Mouse (Mus musculus): ENCODE data around the gene Mipep. TPM values are rescaled to one million over a fixed set of nuclear protein-coding genes. Genes with fewer than 3 reads are reported as not detected.

The Mipep gene
- total RNA-seq, 2 experiments from 2014 or later: 24.5 to 26.4 TPM

DNA sequence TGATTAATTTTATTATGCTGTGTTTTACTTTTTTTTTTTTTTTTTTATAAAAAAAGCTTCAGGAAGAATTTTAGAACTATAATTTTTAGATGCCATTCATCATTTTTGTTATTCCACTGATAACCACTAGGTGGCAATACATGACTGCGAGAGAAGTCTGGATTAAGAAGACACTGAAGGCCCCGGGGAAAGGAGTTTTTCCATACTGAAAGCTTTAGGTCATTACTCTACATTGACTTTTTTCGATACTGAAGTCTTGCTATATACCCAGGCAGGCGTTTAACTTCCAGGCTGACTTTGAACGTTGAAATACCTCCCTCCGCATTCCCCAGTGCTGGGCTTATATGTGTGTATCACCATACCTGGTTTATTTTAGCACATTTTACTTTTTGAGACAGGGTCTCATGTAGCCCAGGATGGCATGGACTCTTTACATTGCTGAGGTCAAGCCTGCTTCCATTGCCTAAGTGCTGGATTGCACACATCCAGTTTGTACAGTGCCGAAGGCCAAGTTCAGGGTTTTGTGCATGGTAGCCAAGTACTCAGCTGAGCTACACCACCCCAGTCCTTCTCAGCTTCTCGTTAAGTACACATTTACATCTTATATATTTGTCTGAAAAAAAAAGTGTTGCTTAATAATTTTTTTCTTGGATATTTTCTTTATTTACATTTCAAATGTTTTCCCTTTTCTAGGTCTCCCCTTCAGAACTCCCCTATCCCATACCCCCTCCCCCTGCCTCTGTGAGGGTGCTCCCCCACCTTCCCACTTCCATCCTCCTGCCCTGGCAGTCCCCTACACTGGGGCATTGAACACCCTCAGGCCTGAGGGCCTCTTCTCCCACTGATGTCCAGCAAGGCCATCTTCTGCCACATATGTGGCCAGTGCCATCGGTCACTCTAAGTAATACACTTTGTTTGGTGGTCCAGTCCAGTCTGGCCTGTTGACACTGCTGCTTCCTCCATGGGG is 15.7 kb downstream of the Mipep start:
- DNase-seq: no peak

DNA sequence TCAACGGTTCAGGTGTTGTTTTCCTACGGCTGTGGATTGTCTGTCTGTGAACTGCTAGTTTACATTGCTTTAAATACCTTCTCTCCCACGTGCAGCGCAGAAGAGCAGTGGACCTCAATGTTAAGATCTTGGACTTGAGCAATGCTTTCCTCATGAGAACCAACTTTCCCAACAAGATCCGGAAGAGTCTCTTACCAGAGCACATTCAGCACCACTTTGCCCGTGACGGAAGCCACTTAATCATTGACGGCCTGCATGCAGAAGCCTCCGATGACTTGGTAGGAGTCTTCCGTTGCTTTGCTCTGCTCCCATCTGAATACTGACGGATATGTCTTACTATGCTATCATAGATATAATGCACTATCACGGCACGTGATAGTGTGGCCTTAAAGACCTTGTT is 17.7 kb downstream of the Mipep start:
- DNase-seq: no peak

DNA sequence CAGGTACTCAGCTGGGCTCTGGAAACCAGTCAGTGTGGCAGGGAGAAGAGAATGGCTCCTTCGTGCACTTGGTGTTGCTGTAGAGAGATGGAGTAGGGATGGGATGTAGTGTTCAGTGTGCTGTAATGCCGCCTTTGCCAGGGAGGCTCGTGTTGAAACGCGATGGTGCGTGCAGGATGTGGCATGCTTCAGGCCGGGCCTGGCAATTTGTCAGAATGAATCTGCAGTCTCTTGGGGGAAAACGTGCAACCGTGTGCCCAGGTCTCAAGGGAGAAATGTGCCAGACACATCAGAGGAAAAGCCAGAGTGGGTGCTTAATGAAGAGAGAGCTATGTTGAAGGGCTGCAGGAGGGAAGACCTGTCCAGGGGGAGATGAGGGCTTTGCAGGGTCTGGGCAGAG is 20.6 kb downstream of the Mipep start:
- no peak for DNase-seq

DNA sequence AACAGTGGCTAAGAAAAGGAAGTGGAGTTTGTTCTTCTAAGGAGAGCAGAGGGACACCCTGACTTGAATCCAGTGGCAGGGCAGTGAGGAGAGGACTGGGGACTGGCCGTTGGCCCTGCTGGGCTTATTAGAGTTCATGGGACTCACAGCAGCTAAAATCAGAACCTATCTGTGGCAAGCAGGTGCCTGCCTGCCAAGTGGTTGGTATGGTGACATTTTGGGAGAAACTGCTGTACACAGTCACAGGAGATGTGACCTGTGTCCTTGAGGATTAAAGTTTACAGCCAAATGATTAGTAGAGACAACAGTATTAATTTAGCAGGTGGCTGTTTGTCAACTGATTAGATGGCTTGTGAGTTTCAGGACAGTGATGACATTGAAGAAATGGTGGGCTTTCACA is 21.5 kb downstream of the Mipep start:
- DNase-seq: no peak

DNA sequence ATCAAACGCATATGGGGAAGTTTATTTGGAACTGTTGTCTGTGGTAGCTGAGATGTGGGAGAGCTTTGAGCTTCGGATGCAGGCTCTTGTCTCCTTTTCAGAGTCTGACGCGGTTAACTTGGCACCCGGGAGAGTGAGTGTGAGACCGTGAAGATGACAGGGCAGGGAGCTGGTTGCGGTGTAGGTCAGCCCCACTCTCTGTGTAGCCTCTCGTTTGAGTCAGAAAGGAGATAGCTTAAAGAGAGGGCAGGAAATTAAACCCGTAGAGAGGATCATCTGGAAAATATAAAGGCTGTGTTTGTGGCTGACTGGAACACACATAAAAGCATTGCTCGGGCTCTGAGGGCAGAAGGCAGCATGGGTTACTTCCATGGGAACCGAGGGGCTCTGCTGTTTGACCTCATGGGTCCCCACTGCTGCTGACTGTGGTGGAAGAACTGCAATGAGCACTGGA is 22.5 kb downstream of the Mipep start:
- no peak for DNase-seq

DNA sequence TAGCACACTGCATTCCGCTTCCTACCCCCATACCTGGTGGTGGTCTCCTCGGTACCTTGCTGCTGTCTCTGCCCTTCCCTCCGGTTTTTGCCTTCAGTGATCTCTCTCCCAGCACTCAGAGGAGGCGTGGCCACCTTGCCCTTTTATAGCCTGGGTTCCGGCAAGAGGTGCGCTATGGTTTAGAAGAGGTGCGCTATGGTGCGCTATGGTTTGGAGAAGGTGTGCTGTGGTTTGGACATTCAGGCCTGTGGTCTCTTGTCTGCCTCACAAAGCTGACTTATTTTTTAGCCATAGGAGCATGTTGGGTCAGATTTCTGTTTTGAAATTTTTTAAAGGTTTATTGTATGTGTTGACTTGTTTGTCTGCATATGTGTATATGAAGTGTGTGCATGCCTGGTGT is 25.5 kb downstream of the Mipep start:
- DNase-seq: no peak

DNA sequence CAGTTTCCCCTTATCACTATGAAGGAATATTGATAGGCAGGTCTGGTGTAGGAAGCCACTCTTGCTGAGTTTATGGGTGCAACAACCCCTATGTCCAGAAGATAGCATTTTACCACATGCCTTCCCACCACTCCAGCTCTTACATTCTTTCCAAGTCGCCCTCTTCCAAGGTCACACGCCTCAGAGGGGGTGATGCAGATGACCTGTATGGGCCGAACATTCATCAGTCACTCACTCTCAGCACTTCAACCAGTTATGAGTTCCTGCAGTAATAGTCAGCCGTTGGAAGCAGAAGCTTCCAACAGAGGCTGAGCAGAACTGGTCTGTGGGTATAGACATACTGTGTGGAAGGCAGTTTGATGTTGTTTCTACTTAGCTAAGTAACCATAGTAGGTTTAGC is 27.2 kb downstream of the Mipep start:
- DNase-seq: no peak

DNA sequence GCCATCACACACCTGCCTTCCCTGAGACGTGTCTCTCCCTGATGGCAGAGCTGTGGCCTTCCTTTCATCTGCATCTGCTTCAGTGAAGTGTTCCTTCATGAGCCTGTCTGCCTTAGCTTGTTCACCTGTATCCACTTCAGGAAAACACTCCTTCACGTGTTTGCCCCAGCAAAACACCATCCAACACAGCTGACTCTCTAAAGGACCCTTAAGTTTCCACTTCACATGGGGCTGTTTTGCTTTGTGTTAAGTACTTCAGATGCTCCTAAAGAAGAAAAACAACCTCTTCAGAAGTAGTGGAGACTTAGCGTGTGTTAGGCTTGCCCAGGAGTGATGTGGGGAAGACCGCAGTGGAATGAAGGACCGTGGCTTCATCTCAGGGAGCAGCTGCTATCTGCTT is 30.7 kb downstream of the Mipep start:
- DNase-seq: no peak

DNA sequence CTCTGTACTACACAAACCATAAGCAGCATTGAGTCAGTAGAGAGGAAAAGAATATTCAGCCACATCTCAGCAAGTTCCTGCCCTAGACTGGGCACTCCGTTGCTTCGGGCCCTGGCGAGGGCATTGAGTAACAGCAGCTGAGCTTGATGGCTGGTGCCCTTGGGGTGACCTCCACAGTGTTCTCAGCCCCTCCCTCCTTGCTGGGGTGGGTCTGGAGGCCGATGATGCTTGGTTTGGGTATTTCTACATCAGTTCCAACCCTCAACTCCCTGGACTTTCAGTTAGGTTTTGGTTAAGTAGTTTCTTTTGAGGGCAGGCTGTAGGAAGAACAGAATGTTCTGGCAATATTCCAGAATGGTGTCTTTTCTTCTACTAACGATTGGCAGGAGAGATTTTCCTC is 33.7 kb downstream of the Mipep start:
- no peak for DNase-seq

DNA sequence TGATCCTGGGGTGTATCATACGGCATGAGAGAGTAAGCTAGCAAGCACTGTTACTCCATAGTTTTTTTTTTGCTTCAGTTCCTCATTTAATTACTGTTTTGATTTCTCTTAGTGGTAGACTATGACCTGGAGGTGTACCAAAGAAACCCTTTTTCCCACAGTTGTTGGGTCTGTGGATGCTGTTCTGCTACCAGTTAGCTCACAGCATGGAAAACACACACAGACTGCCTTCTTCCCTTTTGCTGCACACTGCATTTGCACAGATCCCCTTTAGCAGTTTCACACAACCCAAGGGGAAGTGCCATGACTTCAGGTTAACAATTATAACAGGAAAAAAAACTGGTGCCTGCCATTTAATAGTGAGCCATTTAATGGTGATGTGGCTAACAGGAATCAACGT is 45.7 kb downstream of the Mipep start:
- DNase-seq: no peak

DNA sequence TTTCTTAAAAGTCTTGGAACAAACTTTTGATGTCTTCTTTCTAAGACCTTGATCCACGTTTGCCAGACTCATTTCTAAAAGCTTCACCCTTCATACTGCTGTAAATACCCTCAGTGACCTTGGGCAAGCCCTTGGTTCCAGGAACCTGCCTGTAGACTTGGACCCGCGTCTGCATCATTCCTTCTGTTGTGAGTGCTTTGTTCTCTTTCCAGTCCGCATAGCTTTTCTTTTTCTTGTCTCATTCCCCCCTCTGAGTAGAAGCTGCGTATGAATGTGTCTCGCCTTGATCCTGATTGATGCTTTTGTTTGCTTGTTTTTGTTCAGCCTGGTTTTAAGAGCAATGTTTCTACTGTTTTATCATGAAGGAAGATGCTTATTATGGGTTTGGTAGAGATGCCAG is 52.3 kb downstream of the Mipep start:
- no peak for DNase-seq

DNA sequence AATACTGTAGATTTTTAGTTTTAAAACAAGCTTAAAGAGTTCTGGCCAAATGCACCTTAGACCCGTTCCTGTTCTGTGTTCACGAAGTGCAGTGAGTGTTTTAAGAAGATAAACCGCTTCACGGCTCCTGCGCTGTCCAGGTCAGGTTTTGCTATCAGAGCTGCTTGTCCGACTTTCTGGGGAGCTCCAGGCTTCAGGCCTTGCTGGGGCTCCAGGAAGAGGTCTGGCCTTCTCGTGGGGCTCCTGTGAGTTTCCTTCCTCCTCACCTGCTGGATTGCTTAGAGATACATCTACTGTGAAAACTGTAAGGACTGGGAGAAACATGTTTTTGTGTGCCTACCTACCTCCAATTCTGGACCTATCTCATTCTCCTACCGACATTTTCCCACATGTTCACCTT is 55.3 kb downstream of the Mipep start:
- DNase-seq: no peak

DNA sequence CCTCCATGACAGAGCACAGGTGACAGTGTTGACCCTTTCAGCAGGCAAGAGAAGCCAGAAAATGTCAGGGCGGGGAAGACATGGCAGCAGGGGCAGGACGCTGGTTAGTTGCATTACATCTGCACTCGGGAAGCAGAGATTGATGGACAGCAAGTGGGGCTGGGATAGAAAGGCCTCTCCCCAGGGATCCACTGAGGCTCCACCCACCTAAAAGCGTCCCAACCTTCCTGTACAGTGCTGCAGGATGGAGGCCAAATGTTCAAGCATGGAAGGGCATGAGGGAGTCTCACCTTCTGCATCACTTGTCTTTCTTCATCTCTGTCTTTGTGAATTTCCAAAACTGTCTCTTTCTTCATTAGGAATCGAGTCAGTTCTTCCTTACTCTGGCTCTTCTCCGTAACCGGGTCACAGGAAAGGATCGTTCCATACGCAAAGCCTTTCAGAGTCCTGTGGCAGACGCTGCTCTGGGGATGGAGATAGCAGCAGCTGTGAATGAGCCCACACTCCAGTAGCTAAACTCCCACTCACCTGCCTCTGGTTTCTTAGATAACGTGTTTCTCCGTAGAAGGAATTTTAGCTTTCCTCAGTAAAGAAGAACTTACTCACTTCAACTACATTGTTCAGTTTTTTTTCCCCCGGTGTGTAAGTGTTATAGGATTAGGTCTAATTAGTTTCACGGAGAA is 57.7 kb downstream of the Mipep start:
- DNase-seq: no peak

DNA sequence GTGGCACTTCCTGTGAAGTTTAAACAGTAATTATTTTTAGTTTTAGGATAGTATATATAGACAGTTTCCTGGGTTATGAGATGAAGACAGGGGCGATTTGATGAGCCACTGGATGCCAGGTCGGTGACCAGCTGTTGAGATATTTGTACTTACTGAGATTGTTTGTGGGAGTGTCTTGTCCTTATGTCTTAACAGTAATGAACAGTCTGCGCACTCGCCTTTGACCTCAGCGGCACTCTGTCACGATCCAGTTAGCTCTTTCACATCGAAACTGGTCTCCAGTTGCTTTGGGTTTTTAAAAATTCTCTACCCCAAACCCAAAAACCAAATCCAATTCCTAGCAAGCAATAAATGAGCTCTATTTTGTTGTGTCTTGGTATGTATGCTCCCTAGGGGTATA is 59.2 kb downstream of the Mipep start:
- DNase-seq: no peak

DNA sequence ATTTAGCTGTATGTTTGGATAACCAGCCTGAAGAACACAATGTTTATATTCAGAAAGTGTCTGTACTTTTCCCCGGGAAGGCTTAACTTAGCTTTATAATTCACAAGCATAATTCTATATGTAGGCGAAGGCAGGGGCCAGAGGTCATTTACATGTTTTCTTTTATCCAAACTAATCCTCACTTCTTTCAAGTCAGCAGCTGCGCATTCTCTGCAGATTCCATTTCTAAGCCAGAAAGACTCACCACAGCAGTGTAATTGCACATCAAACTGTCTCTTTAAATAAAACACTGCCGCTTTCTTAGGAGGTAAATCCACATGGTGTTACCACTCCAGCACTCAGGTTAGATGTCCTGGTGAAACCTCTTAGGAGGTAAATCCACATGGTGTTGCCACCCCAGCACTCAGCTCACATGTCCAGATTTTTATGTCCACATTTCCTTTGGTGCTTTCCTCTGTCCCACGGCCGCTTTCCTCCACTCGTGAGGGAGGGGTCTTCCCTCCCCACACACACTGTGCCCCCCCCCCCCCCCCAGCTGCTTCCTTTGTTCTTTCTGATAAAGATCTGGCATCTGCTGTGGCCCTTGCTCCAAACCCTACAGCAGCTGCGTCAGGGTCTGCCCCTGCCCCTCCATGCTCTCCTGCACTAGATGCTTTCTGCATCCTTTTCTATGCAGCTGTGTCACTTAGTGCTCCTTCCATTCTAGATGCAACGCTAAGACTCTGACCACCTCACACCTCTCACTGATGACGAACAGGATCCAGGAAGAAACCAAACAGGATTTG is 61.1 kb downstream of the Mipep start:
- DNase-seq: no peak

DNA sequence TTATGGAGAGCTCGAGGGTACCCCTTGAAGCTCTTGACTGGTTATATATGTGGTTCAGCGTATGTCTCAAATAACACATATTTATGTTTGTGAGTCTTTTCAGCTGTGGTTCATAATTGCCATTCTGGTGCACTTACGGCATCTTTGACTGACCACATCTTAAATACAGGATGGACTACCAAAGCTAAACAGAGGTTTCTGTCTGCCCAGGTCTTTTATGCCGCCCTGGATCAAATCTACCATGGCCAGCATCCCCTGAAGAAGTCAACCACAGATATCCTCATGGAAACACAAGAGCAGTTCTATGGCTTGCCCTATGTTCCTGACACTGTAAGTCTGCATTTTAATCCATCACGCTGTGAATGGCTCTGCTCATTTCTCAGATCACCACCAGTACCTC is 61.8 kb downstream of the Mipep start:
- DNase-seq: no peak

DNA sequence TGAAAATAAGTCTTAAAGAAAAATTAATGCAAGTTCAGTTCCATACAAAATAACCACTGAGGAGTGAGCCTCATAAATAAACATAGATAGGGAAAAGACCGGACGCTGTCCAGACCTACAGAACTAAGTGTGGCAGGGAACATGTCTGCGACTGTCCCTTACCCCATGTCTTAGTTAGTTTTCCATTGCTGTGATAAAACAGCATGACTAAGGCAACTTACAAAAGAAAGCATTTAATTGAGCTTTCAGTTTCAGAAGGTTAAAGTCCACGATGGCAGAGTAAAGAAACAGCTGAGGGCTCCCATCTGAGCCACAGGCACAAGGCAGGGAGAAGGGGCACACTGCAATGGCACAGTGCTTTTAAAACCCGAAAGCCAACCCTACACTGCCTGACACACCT is 63.8 kb downstream of the Mipep start:
- DNase-seq: no peak

DNA sequence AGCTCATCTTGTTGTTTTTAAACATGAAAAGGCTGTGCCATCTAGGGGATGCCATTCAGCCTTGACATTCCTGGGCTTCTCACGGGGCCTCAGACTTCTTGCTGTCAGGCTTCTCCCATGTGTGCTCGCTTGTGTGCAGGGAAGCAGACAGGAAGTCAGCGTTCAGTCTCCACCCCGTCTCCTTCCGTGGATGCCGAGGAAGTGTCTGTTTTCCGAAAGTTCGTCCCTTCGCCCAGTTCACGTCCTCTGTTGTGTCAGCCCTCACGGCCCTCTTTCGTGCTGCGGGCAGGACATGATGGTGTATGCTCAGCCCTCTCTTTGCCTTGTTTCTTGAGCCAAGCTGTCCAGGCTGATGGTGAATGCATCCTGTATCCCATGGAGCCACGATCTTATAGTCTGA is 65.7 kb downstream of the Mipep start:
- no peak for DNase-seq

DNA sequence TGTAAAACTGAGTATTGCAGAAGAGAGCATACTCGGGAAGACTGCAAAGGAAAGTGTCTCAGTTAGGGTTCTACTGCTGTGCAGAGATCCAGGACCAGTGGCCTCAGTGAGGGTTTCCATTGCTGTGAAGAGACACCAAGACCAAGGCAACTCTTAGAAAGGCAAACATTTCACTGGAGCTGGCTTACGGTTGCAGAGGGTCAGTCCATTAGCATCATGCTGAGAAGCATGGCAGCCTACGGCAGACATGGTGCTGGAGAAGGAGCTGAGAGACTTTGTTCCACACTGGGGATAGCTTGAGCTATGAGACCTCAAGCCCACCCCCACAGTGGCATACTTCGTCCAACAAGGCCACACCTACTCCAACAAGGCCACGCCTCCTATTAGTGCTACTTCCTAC is 67.3 kb downstream of the Mipep start:
- no peak for DNase-seq

DNA sequence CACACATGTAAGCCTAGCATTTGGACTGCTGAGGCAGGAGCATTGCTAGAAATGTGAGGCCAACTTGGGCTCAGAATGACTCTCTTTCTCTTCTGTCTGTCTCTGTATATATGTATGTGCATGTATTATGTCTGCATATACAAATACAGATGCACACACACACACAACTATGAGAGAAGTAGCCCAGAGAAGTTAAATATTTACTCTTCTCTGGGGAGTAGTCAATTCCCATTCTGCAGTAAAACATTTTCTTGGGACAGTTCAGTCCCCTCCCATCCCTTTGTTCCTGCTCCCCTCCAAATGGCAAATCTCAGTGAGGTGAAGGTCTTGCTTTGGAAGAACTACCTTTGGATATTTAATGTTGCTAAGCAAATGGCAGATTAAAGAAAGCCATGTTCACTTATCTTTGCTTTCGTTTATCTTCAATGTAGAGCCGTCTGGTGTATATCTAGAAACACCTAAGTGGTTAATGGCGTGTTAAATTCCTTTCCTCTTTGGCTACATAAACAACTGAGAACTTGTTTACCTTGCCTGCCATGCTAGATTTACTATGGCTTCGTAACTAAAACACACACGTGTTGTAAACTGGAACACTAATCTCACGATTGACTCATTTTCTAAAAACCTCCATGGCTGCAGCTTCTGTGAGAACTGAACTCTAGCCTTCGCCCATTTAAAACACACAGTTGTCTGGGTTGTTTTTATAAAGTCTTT is 72.0 kb downstream of the Mipep start:
- no peak for DNase-seq

DNA sequence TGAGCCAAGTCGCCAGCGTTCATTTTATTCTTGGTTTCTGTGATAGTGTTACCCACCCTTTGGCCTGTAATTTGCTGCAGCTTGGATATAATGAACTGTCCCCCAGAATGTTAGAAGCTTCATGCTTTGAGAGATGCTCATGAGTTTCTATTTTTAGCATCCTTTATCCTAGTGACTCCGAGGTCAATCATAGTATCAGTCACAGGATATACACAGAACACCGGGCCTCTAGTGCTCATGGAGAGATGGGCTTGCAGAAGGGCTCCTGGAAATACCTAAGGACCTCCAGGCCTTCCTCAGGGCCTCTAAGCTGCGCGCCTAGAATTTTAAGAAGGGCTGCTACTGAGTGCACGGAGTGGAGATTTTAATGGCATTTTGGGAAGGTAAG is 72.5 kb downstream of the Mipep start:
- DNase-seq: no peak

DNA sequence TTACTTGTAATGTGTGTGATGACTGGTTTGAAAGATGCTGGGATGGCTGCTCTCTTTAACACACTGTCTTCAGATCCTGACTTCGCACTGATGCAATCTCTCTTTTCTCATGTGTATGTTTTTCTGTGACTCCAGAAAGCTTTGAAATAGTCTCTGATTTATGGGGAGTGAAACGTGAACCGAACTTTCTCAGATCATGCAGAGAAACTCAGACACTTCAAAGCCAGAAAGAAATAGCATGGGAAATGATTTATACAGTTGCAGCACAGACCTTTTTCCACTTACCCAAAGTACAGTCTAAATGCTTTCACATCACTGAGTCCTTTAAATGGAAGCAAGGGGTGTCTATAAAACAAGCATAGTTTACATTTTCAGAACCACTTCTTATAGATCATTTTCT is 79.0 kb downstream of the Mipep start:
- no peak for DNase-seq

Data from gastrocnemius, postnatal 10 days (tissue).